Mouse (Mus musculus) lung, postnatal 10 days (tissue): ENCODE data around the gene Astn1.

ENCODE experiments used
- DNase-seq: peaks from one replicate; pipeline ENCODE4 v3.0.0; 2021

The Astn1 gene

GRCm38 (mm10) chr1:158361964-158362291 lies at the start of gene Astn1:
TSS of gene Astn1 (plus strand) at chr1:158362273.
- DNase-seq = no peak

DNA sequence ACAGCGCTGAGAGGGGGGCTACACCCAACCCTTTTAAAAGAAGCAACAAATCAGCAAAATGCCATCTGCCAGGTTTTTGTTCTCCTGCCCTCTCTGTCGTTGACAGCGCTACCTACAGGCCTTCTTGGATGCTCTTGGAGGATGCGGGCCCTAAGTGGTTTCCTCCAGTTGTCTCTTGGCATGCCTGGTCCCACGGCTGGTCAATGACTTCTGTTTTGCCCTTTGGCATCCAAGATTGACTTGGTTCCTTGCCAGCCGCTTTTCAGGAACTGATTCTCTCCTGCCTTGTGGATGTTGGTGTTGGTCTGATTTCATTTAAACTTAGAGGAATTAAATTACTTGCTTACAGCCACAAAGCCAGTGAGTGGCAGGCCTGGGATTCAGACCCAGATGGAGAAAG lies 38.7 kb upstream of the Astn1 start:
- no peak for DNase-seq

DNA sequence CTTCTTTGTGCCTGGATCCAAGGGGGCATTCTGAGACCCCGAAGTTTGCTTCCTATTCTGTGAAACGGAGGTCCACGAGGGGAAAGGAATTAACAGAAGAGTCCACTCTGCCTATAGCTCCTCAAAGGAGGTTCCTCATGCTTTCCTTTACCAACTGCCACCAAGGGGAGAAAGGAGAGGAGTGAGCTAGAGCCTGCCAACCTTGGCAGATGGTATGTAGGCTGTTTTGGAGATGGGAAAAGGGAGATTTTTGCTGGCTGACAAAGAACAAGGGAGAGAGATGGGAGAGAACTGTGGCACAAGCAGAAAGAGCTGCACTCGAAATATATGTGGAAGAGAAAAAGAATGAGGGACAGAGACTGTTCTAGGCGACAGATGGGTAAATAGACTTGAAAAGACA lies 33.9 kb upstream of the Astn1 start:
- DNase-seq = no peak

GRCm38 (mm10) chr1:158328839-158329238 lies 33.2 kb upstream of the Astn1 start:
- no peak for DNase-seq

DNA sequence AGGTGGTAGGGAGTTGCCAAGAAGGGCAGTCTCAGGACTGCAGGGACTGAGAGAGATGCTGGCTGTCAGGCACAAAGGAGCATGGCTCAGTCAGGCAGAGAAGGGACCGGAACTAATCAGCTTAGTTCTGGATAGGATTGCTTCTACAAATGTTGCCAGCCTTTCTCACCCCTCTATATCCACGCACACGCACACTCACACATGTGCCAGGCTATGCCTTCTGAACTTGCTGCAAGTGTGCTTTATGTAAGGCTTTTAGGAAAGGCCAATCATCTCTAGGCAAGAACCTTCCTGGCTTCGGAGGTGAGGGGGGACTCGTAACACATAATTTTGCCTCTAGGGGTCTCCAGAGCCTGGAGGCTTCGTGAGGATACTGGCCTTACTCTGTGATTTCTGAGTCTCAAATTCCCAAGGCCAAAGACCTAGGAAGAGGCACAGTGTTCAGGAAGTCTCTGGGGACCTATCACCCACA lies 18.8 kb upstream of the Astn1 start:
- DNase-seq = peak; percentile 7

- DNase-seq = peak; percentile 34
These were observed 8.3 kb upstream of the Astn1 start for GRCm38 (mm10) chr1:158353656-158354371.

GRCm38 (mm10) chr1:158355177-158356050 lies 6.7 kb upstream of the Astn1 start:
- DNase-seq = peak; percentile 15

GRCm38 (mm10) chr1:158356051-158356461 lies 6.0 kb upstream of the Astn1 start, which contains the start of gene Brinp2:
TSS of gene Brinp2 (minus strand) at chr1:158356326.
- peak; percentile 65 for DNase-seq

DNA sequence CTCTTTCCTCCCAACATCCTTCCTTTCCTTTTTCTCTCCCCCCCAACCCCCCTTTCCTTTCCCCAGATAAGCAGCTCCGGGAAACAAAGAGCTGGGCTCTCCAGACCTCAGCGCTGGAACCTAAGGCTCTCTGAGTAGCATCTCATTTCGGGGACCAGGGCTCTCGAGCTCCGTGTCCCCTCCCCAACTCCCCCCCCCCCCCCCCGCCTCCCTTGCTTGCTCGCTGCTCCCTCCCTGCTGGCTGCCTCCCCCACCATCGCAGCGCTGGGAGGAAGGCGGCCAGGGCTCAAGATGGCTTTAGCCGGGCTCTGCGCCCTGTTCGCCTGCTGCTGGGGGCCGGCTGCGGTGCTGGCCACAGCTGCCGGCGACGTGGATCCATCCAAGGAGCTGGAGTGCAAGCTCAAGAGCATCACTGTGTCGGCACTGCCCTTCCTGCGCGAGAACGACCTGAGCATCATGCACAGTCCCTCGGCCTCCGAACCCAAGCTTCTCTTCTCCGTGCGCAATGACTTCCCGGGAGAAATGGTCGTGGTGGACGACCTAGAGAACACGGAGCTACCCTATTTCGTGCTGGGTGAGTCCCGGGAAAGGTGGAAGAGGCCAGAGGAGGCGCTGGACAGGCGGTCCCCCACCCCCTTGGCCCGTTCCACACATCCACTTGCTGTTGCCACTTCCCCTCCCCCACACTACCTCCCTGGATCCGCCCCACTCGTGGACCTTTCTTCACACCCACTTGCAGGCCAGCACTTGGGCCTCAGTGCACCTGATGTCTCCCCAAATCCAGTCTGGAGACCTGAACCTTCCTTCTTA lies 424 bp downstream of the Astn1 start:
- DNase-seq = peak; percentile 6

DNA sequence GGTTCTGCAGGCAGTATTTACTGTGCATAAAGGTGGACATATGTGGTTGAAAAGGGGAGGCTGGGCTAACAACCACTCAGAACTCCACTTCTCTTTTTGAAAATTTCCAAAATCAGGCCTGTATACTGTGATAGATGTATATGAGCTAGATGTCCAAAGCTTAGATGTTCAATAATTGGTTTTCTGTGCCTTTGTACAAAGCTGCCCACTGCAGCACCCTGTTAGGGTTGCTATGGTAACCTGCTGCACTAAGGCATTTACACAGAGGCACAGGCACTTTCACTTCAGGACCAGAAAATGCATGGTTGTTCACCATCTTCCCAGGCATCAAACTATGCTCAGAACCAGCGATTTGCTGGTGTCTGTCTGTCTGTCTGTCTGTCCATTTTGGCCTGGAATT lies 2.4 kb downstream of the Astn1 start:
- no peak for DNase-seq

DNA sequence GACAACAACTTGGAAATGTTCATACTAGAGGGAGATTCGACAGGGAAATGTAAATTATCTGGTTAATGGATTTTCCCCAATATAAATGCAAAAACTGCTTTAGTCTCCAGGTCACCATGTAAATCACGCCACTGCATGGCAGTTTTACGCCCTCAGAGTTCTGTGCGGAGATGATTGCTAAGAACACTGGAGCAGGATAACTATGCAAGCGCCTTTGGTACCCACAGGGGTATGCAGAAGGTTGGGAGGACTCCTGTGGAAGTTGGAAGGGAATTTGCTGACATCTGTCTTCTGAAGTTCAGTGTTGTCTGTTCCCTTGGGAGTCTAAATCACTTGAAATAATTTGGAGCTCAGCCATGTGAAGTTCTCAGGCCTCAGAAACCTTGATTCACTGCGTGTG lies 20.2 kb downstream of the Astn1 start:
- DNase-seq = no peak

DNA sequence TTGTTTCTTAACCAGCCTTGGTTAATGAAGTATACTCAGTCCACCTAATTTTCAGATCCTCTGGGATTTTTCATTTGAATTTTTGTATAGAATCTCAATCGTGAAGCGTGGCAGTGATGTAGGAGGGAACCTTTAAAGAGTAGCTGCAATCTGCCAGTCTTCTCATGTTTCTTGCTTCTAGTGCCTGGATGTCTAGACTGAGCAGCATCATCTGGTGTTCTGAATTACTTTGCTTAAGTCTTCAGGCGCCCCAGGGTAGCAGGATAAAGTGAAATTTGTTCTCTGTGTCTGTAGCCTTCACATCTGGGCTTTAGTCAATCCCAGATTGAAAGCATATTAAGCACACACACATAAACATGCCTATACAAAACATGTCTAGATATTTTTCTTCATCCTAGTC lies 21.1 kb downstream of the Astn1 start:
- DNase-seq = no peak

GRCm38 (mm10) chr1:158385311-158385710 lies 23.2 kb downstream of the Astn1 start:
- DNase-seq = no peak

GRCm38 (mm10) chr1:158386781-158387180 lies 24.7 kb downstream of the Astn1 start:
- no peak for DNase-seq

GRCm38 (mm10) chr1:158388995-158389394 lies 26.9 kb downstream of the Astn1 start:
- DNase-seq = no peak

- DNase-seq = no peak
These were observed 28.6 kb downstream of the Astn1 start for GRCm38 (mm10) chr1:158390693-158391092.

GRCm38 (mm10) chr1:158397058-158397457 lies 35.0 kb downstream of the Astn1 start:
- no peak for DNase-seq

DNA sequence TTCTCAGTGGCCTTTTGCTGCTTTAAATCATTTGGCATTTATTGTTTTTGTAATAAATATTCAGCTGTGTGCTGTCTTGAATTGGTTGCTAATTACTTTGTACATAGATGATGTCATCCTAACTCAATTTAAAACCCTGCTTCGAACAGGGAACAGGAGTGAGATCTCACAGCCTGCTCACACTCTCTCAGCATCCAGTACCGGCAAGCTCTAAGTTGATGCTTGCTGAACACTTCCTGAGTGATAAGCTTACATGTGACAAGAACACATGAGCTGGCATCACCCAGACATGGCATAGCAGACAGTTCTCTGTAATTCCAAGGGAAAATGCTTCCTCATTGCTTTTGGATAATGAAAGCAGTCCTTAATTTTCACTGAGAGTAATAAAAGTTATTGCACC lies 38.8 kb downstream of the Astn1 start:
- no peak for DNase-seq

DNA sequence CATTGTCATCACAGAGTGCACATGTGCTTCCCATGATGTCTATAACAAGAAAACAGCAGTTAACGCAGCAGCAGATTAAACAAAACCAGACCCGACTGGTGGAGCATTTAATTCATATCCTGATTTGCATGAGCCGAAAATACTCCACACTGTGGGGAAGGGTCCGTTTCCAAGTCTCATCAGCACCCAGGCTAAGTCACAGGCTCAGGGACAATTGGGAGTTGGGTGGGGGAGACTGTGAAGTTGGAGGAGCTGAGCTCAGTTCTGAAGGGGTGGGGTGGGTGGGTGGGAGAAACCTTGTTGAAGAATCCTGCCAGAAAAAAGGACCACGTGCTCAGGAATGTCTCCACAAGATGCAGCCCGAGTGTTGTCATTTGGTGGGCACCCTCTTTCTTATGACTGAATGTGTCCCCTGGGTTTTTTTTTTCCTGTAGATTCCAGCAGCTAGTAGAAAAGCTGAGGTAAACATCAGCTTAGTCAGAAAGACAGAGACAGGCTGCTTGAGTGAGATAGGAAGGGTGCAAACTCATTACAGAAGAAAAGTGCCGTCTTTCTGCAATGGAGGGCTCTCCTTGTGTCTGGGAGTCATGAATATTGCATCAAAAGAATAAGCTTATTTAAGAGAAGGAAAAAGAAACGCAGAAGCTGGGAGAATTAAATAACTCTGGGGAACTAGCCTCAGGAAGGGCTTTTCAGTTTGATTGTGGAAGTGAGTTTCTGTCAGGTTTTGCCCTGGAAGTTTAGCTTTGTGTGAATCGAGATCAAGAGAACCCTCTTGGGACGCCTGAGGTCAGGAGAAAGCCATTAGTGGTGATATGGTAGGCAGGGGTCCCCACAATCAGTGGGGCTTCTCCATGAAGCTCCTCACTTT lies 44.1 kb downstream of the Astn1 start:
- DNase-seq = no peak

DNA sequence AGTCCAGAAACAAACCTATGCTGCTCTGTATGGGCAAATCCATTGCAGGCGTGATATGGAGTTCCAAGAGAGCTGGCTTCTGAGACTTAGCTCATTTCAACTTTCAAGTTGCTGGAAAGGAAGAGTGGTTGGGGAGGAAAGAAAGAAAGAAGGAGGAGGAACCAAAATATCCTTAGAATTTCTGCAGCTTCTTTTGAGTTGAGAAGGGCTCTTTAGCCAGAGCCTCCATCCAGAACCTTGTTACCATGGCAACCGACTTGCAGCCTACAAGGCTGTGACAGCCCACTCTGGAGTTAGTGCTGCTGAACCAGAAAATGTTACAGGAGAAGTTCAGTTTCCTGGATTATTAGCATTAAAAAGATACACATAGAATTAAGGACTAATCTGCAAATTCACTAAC lies 46.1 kb downstream of the Astn1 start:
- DNase-seq = no peak

DNA sequence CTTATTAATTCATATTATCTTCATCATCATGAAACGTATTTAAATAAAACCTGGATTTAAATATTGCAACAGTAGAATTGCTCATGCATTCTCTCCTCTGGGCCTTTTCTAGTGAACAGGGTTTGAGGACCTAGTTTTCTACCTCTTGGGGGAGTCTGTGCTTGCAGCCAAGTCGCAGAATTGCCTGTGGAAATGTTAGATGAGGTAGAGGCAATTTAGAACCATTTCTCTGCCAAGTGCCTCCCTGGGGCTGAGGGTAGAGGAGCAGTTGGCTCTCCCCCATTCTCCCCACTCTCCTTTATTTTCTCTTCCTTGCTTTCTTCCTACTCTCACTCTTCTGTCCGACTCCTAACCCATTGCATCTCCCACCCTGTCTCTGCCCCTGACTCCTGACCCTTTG lies 49.1 kb downstream of the Astn1 start:
- DNase-seq = no peak

- DNase-seq = no peak
These were observed 52.1 kb downstream of the Astn1 start for GRCm38 (mm10) chr1:158414198-158414597.
